Mouse (Mus musculus): Measurements from ENCODE around the gene Snx25.

- TF ChIP-seq CTCF (IDR thresholded peaks at IDR 0.05; ENCODE audit: borderline replicate concordance, control insufficient read depth, extremely low read depth, insufficient read depth, low read length, poor library complexity) (no peak), POLR2A (IDR thresholded peaks at IDR 0.05; ENCODE audit: control insufficient read depth, extremely low read depth, insufficient read depth, low read length, poor library complexity) (no peak)
Measured at GRCm38 (mm10) chr8:46142498-46143081, 9.4 kb downstream of the Snx25 start.

Data from thymus, adult 2 months (tissue).